Mouse (Mus musculus): ENCODE data around the gene Dhx57. TPM values are rescaled to one million over a fixed set of nuclear protein-coding genes. Genes with fewer than 3 reads are reported as not detected.

The Dhx57 gene
- polyA plus RNA-seq, 1 experiment from 2014 or later: 17.4 TPM

- Histone ChIP-seq H3K4me3 (ENCODE audit: low read length) (no peak overlapping the region), H3K9me3 (ENCODE audit: control insufficient read depth, low read length) (no peaks in the 10 kb centered on the region), H3K9ac (ENCODE audit: low read depth, low read length) (no peak overlapping the region), H3K36me3 (ENCODE audit: control insufficient read depth, insufficient read depth, low read length) (no peaks in the 10 kb centered on the region), H3K27me3 (ENCODE audit: control insufficient read depth, insufficient read depth, low read length) (no peaks in the 10 kb centered on the region), H3K4me2 (replicated peaks; ENCODE audit: low read depth, low read length) (no peak overlapping the region), H3K27ac (ENCODE audit: low read depth, low read length) (no peak overlapping the region), H3K4me1 (ENCODE audit: control insufficient read depth, insufficient read depth, low read length) (no peaks in the 10 kb centered on the region)
- no peak for ATAC-seq (ENCODE audit: low FRiP score, low TSS enrichment)
- WGBS: 69% methylated on average over 9 of the region's 9 CpGs
These were observed 21.5 kb upstream of the Dhx57 start for GRCm38 (mm10) chr17:80311761-80312160.

DNA sequence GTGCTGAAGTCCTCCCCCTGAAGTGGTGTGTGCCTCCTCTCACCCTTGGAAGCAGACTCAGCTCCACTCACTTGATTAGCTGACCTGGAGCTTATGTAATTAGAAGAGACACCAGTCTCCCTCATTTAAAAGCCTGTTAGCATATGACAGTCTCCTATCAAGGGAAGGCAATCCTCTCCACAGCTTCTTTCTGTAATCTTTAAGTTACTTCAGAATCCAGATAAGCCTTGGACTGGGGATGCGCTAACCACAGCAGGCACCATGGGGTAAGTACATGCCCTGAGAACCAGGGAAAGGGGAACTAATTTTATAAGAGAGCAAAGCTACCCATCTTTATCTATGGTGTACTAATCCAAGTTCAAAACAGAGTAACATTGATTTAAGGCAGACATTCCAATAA lies 17.0 kb upstream of the Dhx57 start, which contains the start of gene Arhgef33:
Gene Arhgef33, plus strand, starts transcription at position 157 of the 400 bp plus-strand sequence.
- WGBS: 91% methylated on average over 1 of the region's 1 CpGs
- no peaks in the 10 kb centered on the region for H3K9me3 ChIP-seq (ENCODE audit: control insufficient read depth, low read length)

DNA sequence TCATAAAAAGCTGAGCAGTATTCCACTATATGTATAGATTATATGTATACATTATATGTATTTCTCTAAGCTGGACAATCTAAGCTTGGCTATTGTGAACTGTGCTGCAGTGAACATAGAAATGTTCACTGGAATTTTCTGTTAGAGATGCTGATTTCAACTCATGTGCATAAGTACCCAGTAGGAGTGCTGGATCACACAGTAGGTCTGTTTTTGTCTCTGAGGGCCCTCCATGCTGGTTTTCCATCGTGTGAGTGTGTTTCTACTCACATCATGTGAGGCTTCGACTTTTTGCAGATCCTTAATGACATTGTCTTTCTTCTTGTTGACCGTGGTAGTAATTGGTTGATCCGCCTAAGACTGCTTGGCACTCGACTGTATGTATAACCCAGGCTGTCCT lies 8.6 kb upstream of the Dhx57 start:
- Histone ChIP-seq H3K36me3 (ENCODE audit: control insufficient read depth, insufficient read depth, low read length) (no peaks in the 10 kb centered on the region), H3K27me3 (ENCODE audit: control insufficient read depth, insufficient read depth, low read length) (no peaks in the 10 kb centered on the region), H3K4me1 (ENCODE audit: control insufficient read depth, insufficient read depth, low read length) (no peaks in the 10 kb centered on the region), H3K9ac (ENCODE audit: low read depth, low read length) (no peak overlapping the region), H3K9me3 (ENCODE audit: control insufficient read depth, low read length) (no peaks in the 10 kb centered on the region), H3K4me3 (ENCODE audit: low read length) (no peak overlapping the region), H3K27ac (ENCODE audit: low read depth, low read length) (no peak overlapping the region), H3K4me2 (replicated peaks; ENCODE audit: low read depth, low read length) (no peak overlapping the region)
- no peak for ATAC-seq (ENCODE audit: low FRiP score, low TSS enrichment)
- 93% methylated on average over 5 of the region's 5 CpGs for WGBS

More for the DNA sequence above, 17.0 kb upstream of the Dhx57 start, which contains the start of gene Arhgef33:
- no peak within 1 kb of the TSS for H3K27ac ChIP-seq (ENCODE audit: low read depth, low read length)
- no peaks in the 10 kb centered on the region for H3K4me1 ChIP-seq (ENCODE audit: control insufficient read depth, insufficient read depth, low read length)
- H3K36me3 ChIP-seq (ENCODE audit: control insufficient read depth, insufficient read depth, low read length): no peaks in the 10 kb centered on the region
- H3K4me3 ChIP-seq (ENCODE audit: low read length): no peak within 1 kb of the TSS
- no peaks in the 10 kb centered on the region for H3K27me3 ChIP-seq (ENCODE audit: control insufficient read depth, insufficient read depth, low read length)
- no peak within 1 kb of the TSS for H3K9ac ChIP-seq (ENCODE audit: low read depth, low read length)
- ATAC-seq (ENCODE audit: low FRiP score, low TSS enrichment): no peak
- no peak within 1 kb of the TSS for H3K4me2 ChIP-seq (replicated peaks; ENCODE audit: low read depth, low read length)

GRCm38 (mm10) chr17:80295258-80295657 lies 5.0 kb upstream of the Dhx57 start:
- no peaks in the 10 kb centered on the region for H3K9me3 ChIP-seq (ENCODE audit: control insufficient read depth, low read length)
- ATAC-seq (ENCODE audit: low FRiP score, low TSS enrichment): no peak
- no peak overlapping the region for H3K9ac ChIP-seq (ENCODE audit: low read depth, low read length)
- H3K27ac ChIP-seq (ENCODE audit: low read depth, low read length): no peak overlapping the region
- no peaks in the 10 kb centered on the region for H3K36me3 ChIP-seq (ENCODE audit: control insufficient read depth, insufficient read depth, low read length)
- 91% methylated on average over 5 of the region's 5 CpGs for WGBS
- no peak overlapping the region for H3K4me3 ChIP-seq (ENCODE audit: low read length)
- no peaks in the 10 kb centered on the region for H3K27me3 ChIP-seq (ENCODE audit: control insufficient read depth, insufficient read depth, low read length)
- H3K4me1 ChIP-seq (ENCODE audit: control insufficient read depth, insufficient read depth, low read length): no peaks in the 10 kb centered on the region
- no peak overlapping the region for H3K4me2 ChIP-seq (replicated peaks; ENCODE audit: low read depth, low read length)

DNA sequence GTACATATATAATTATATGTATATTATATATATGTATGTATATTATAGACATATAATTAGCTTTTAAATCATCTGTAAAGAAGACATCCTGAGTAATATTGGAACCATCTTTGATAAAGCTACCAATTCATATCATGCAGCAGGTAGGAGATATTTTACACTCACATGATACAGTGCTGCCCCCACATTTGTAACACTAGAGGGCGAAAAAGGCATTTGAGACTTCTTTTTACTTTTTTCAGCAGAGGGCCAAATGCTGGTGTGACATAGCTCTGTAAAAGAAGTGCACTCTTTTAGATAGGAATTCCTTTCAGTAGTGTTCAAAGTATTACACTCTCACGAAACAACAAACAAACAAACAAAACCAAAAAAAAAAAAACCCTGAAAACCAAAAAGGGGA lies 872 bp upstream of the Dhx57 start:
- H3K36me3 ChIP-seq (ENCODE audit: control insufficient read depth, insufficient read depth, low read length): no peaks in the 10 kb centered on the region
- H3K27me3 ChIP-seq (ENCODE audit: control insufficient read depth, insufficient read depth, low read length): no peaks in the 10 kb centered on the region
- H3K27ac ChIP-seq (ENCODE audit: low read depth, low read length): no peak overlapping the region
- H3K4me2 ChIP-seq (replicated peaks; ENCODE audit: low read depth, low read length): no peak overlapping the region
- 31% methylated on average over 2 of the region's 2 CpGs for WGBS
- no peak for ATAC-seq (ENCODE audit: low FRiP score, low TSS enrichment)
- no peaks in the 10 kb centered on the region for H3K9me3 ChIP-seq (ENCODE audit: control insufficient read depth, low read length)
- H3K4me3 ChIP-seq (ENCODE audit: low read length): no peak overlapping the region
- H3K9ac ChIP-seq (ENCODE audit: low read depth, low read length): no peak overlapping the region
- peaks cover 7% of the 10 kb centered on the region for H3K4me1 ChIP-seq (ENCODE audit: control insufficient read depth, insufficient read depth, low read length)

- Histone ChIP-seq H3K36me3 (ENCODE audit: control insufficient read depth, insufficient read depth, low read length) (no peaks in the 10 kb centered on the region), H3K4me1 (ENCODE audit: control insufficient read depth, insufficient read depth, low read length) (peaks cover 7% of the 10 kb centered on the region), H3K27me3 (ENCODE audit: control insufficient read depth, insufficient read depth, low read length) (no peaks in the 10 kb centered on the region), H3K4me2 (replicated peaks; ENCODE audit: low read depth, low read length) (peak overlapping the region; percentile 81), H3K9ac (ENCODE audit: low read depth, low read length) (peak overlapping the region; percentile 88), H3K9me3 (ENCODE audit: control insufficient read depth, low read length) (no peaks in the 10 kb centered on the region), H3K27ac (ENCODE audit: low read depth, low read length) (peak overlapping the region; percentile 74), H3K4me3 (ENCODE audit: low read length) (peak overlapping the region; percentile 100)
- WGBS: 2% methylated on average over 30 of the region's 30 CpGs
- no peak; the same call in 1 of the 2 replicates for ATAC-seq (ENCODE audit: low FRiP score, low TSS enrichment)
These were observed 799 bp downstream of the Dhx57 start for GRCm38 (mm10) chr17:80289280-80290073.

GRCm38 (mm10) chr17:80288012-80288411 lies 2.3 kb downstream of the Dhx57 start:
- Histone ChIP-seq H3K4me1 (ENCODE audit: control insufficient read depth, insufficient read depth, low read length) (peaks cover 7% of the 10 kb centered on the region), H3K27me3 (ENCODE audit: control insufficient read depth, insufficient read depth, low read length) (no peaks in the 10 kb centered on the region), H3K27ac (ENCODE audit: low read depth, low read length) (no peak overlapping the region), H3K9ac (ENCODE audit: low read depth, low read length) (no peak overlapping the region), H3K4me3 (ENCODE audit: low read length) (no peak overlapping the region), H3K36me3 (ENCODE audit: control insufficient read depth, insufficient read depth, low read length) (no peaks in the 10 kb centered on the region), H3K4me2 (replicated peaks; ENCODE audit: low read depth, low read length) (no peak overlapping the region), H3K9me3 (ENCODE audit: control insufficient read depth, low read length) (no peaks in the 10 kb centered on the region)
- no peak for ATAC-seq (ENCODE audit: low FRiP score, low TSS enrichment)
- 86% methylated on average over 6 of the region's 6 CpGs for WGBS

- no peaks in the 10 kb centered on the region for H3K27me3 ChIP-seq (ENCODE audit: control insufficient read depth, insufficient read depth, low read length)
- no peak overlapping the region for H3K4me2 ChIP-seq (replicated peaks; ENCODE audit: low read depth, low read length)
- no peak for ATAC-seq (ENCODE audit: low FRiP score, low TSS enrichment)
- no peak overlapping the region for H3K9ac ChIP-seq (ENCODE audit: low read depth, low read length)
- H3K4me3 ChIP-seq (ENCODE audit: low read length): no peak overlapping the region
- H3K27ac ChIP-seq (ENCODE audit: low read depth, low read length): no peak overlapping the region
- H3K36me3 ChIP-seq (ENCODE audit: control insufficient read depth, insufficient read depth, low read length): peaks cover 15% of the 10 kb centered on the region
- no peaks in the 10 kb centered on the region for H3K9me3 ChIP-seq (ENCODE audit: control insufficient read depth, low read length)
- H3K4me1 ChIP-seq (ENCODE audit: control insufficient read depth, insufficient read depth, low read length): peaks cover 7% of the 10 kb centered on the region
- 91% methylated on average over 4 of the region's 4 CpGs for WGBS
These were observed 5.8 kb downstream of the Dhx57 start for GRCm38 (mm10) chr17:80284446-80284845.

DNA sequence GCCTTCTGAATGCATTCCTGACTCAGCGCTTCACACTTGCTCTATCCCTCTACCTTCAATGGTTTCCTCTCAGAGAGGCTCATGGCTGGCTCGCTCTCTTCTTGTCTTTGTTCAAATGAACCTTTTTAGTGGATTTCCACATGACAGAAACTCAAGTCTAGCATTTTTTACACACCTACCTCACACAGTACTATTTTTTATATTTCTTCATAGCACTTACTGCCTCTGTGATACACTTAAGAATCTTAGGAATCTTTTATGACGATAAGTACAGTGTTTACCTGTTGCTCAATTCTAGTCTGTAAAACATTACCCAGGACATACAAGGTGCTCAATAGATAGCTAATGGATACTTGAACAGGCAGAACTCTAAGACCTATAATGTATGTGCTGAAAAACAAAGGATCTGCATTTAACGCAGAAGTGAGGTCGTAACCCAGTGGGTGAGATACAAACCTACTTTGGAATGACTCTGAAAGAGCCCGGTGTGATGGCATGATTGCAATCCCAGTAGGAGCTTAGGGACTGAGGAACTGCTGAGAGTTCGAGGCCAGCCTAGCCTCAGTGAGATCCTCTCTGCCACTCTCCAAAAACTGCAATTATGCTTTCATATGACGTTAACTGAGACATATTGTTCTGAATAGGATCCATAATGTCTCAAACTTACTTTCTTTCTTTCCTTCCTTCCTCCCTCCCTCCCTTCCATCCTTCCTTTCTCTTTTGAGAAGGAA lies 10.8 kb downstream of the Dhx57 start:
- Histone ChIP-seq H3K27me3 (ENCODE audit: control insufficient read depth, insufficient read depth, low read length) (no peaks in the 10 kb centered on the region), H3K4me1 (ENCODE audit: control insufficient read depth, insufficient read depth, low read length) (no peaks in the 10 kb centered on the region), H3K4me2 (replicated peaks; ENCODE audit: low read depth, low read length) (no peak overlapping the region), H3K4me3 (ENCODE audit: low read length) (no peak overlapping the region), H3K9me3 (ENCODE audit: control insufficient read depth, low read length) (no peaks in the 10 kb centered on the region), H3K36me3 (ENCODE audit: control insufficient read depth, insufficient read depth, low read length) (peaks cover 46% of the 10 kb centered on the region), H3K27ac (ENCODE audit: low read depth, low read length) (no peak overlapping the region), H3K9ac (ENCODE audit: low read depth, low read length) (no peak overlapping the region)
- 94% methylated on average over 8 of the region's 8 CpGs for WGBS
- no peak for ATAC-seq (ENCODE audit: low FRiP score, low TSS enrichment)

All from kidney, embryonic 14.5 days (tissue).